Mouse (Mus musculus): ENCODE data around the gene 4930524N10Rik.

4930524N10Rik gene

GRCm38 (mm10) chrX:154343292-154343691 is at the start of gene 4930524N10Rik:
4930524N10Rik (minus strand) TSS chrX:154343392.
- TF ChIP-seq GATA4 (IDR thresholded peaks at IDR 0.05; ENCODE audit: insufficient replicate concordance, low read length), result no peak

- no peak for TF ChIP-seq GATA4 (IDR thresholded peaks at IDR 0.05; ENCODE audit: insufficient replicate concordance, low read length)
These were observed 6.8 kb upstream of the 4930524N10Rik start for GRCm38 (mm10) chrX:154350042-154350441.

- no peak for TF ChIP-seq GATA4 (IDR thresholded peaks at IDR 0.05; ENCODE audit: insufficient replicate concordance, low read length)
These were observed 6.3 kb upstream of the 4930524N10Rik start for GRCm38 (mm10) chrX:154349302-154350041.

- TF ChIP-seq GATA4 (IDR thresholded peaks at IDR 0.05; ENCODE audit: insufficient replicate concordance, low read length), result no peak
These were observed 4.7 kb upstream of the 4930524N10Rik start for GRCm38 (mm10) chrX:154347933-154348332.

All from liver, adult (tissue).